Mouse (Mus musculus) myocyte (in vitro differentiated cells): ENCODE measurements around the gene Evi2.

Experiments used
- CEBPB ChIP-seq: IDR thresholded peaks from 2 replicates; pipeline ENCODE4 v1.6.1; 2011; ENCODE audit warnings: mild to moderate bottlenecking, moderate library complexity; ENCODE audit not compliant: poor library complexity, insufficient read depth, severe bottlenecking
- MAX ChIP-seq: IDR thresholded peaks from one replicate; pipeline ENCODE4 v1.6.1; 2011; ENCODE audit warnings: low read depth, mild to moderate bottlenecking, control low read depth
- MYOD1 ChIP-seq, 3 experiments: IDR thresholded peaks; one replicate each; pipeline ENCODE4 v1.6.1; 2011; ENCODE audit warnings: control low read depth in 2 of 3, low read depth in 2 of 3, mild to moderate bottlenecking in 2 of 3, moderate library complexity in 1 of 3; ENCODE audit not compliant: insufficient read length in 2 of 3, control insufficient read depth in 1 of 3
- MYOG ChIP-seq, 3 experiments: IDR thresholded peaks; one replicate each; pipeline ENCODE4 v1.6.1; 2011; ENCODE audit warnings: control low read depth in 2 of 3, low read depth in 2 of 3, mild to moderate bottlenecking in 2 of 3; ENCODE audit not compliant: insufficient read length in 2 of 3, control insufficient read depth in 1 of 3, insufficient read depth in 1 of 3
- POLR2A ChIP-seq: IDR thresholded peaks from one replicate; pipeline ENCODE4 v1.6.1; 2011; ENCODE audit warnings: low read depth, mild to moderate bottlenecking, control low read depth, moderate library complexity; ENCODE audit not compliant: insufficient read length
- TCF3 ChIP-seq: IDR thresholded peaks from one replicate; pipeline ENCODE4 v1.6.1; 2011; ENCODE audit warnings: low read depth, control low read depth; ENCODE audit not compliant: insufficient read length
- USF1 ChIP-seq: IDR thresholded peaks from one replicate; pipeline ENCODE4 v1.6.1; 2011; ENCODE audit warnings: low read depth, mild to moderate bottlenecking, control low read depth, moderate library complexity

GRCm38 (mm10) chr11:79502917-79503316 is 27.5 kb downstream of the Evi2 start:
- TF ChIP-seq TCF3 (no peak), POLR2A (no peak), USF1 (no peak), CEBPB (no peak), MYOD1 (IDR thresholded peaks at IDR 0.05; ENCODE audit: control insufficient read depth in 1 of 3, insufficient read length in 2 of 3, low read depth in 2 of 3) (no peak), MYOG (IDR thresholded peaks at IDR 0.05; ENCODE audit: control insufficient read depth in 1 of 3, insufficient read depth in 1 of 3, insufficient read length in 2 of 3, low read depth in 2 of 3) (no peak), MAX (no peak)
